Mouse (Mus musculus): ENCODE measurements at regions not wholly inside any gene's neighbourhood (a gene's known extent, or its start where the extent isn't known, plus 50 kb on each side); places are given as distances from the start of the nearest gene placed in this dataset.

GRCm38 (mm10) chr6:135563766-135564165 lies 201.4 kb downstream of the Emp1 start:
- DNase-seq (ENCODE audit: low spot score) (no peak), ATAC-seq (ENCODE audit: insufficient read depth, low FRiP score, low TSS enrichment) (no peak)
- Histone ChIP-seq H3K9me3 (ENCODE audit: control insufficient read depth, low read length) (no peaks in the 10 kb centered on the region), H3K9ac (ENCODE audit: low read length) (no peak overlapping the region), H3K4me2 (ENCODE audit: low read depth) (no peak overlapping the region), H3K27ac (ENCODE audit: low read depth, low read length) (no peak overlapping the region), H3K27me3 (ENCODE audit: control insufficient read depth, insufficient read depth, low read length) (no peaks in the 10 kb centered on the region), H3K4me1 (ENCODE audit: control insufficient read depth, insufficient read depth, low read length) (no peaks in the 10 kb centered on the region), H3K36me3 (ENCODE audit: control insufficient read depth, insufficient read depth, low read length) (no peaks in the 10 kb centered on the region), H3K4me3 (ENCODE audit: low read depth, low read length) (no peak overlapping the region)

- Histone ChIP-seq H3K27ac (ENCODE audit: low read depth, low read length) (no peak overlapping the region), H3K4me3 (ENCODE audit: low read depth, low read length) (no peak overlapping the region), H3K9me3 (ENCODE audit: control insufficient read depth, low read length) (no peaks in the 10 kb centered on the region), H3K36me3 (ENCODE audit: control insufficient read depth, insufficient read depth, low read length) (no peaks in the 10 kb centered on the region), H3K4me2 (ENCODE audit: low read depth) (no peak overlapping the region), H3K27me3 (ENCODE audit: control insufficient read depth, insufficient read depth, low read length) (no peaks in the 10 kb centered on the region), H3K4me1 (ENCODE audit: control insufficient read depth, insufficient read depth, low read length) (no peaks in the 10 kb centered on the region), H3K9ac (ENCODE audit: low read length) (no peak overlapping the region)
- no peak for DNase-seq (ENCODE audit: low spot score)
- ATAC-seq (ENCODE audit: insufficient read depth, low FRiP score, low TSS enrichment): no peak
- WGBS: 58% methylated on average over 1 of the region's 1 CpGs
Observed at GRCm38 (mm10) chr6:135569086-135569485, 206.7 kb downstream of the Emp1 start.

GRCm38 (mm10) chr6:135575294-135575693 lies 212.9 kb downstream of the Emp1 start:
- 84% methylated on average over 2 of the region's 2 CpGs for WGBS
- Histone ChIP-seq H3K27me3 (ENCODE audit: control insufficient read depth, insufficient read depth, low read length) (no peaks in the 10 kb centered on the region), H3K9ac (ENCODE audit: low read length) (no peak overlapping the region), H3K4me2 (ENCODE audit: low read depth) (no peak overlapping the region), H3K4me3 (ENCODE audit: low read depth, low read length) (no peak overlapping the region), H3K27ac (ENCODE audit: low read depth, low read length) (no peak overlapping the region), H3K36me3 (ENCODE audit: control insufficient read depth, insufficient read depth, low read length) (no peaks in the 10 kb centered on the region), H3K9me3 (ENCODE audit: control insufficient read depth, low read length) (no peaks in the 10 kb centered on the region), H3K4me1 (ENCODE audit: control insufficient read depth, insufficient read depth, low read length) (no peaks in the 10 kb centered on the region)
- ATAC-seq (ENCODE audit: insufficient read depth, low FRiP score, low TSS enrichment) (no peak), DNase-seq (ENCODE audit: low spot score) (no peak)

- Histone ChIP-seq H3K4me1 (ENCODE audit: control insufficient read depth, insufficient read depth, low read length) (no peaks in the 10 kb centered on the region), H3K4me3 (ENCODE audit: low read depth, low read length) (no peak overlapping the region), H3K9me3 (ENCODE audit: control insufficient read depth, low read length) (no peaks in the 10 kb centered on the region), H3K27me3 (ENCODE audit: control insufficient read depth, insufficient read depth, low read length) (no peaks in the 10 kb centered on the region), H3K9ac (ENCODE audit: low read length) (no peak overlapping the region), H3K36me3 (ENCODE audit: control insufficient read depth, insufficient read depth, low read length) (no peaks in the 10 kb centered on the region), H3K4me2 (ENCODE audit: low read depth) (no peak overlapping the region), H3K27ac (ENCODE audit: low read depth, low read length) (no peak overlapping the region)
- WGBS: 74% methylated on average over 8 of the region's 8 CpGs
- no peak for DNase-seq (ENCODE audit: low spot score)
- ATAC-seq (ENCODE audit: insufficient read depth, low FRiP score, low TSS enrichment): no peak
Observed at GRCm38 (mm10) chr6:135578728-135579127, 216.4 kb downstream of the Emp1 start.

GRCm38 (mm10) chr6:135582567-135582966 lies 220.2 kb downstream of the Emp1 start:
- DNase-seq (ENCODE audit: low spot score) (no peak), ATAC-seq (ENCODE audit: insufficient read depth, low FRiP score, low TSS enrichment) (no peak)
- Histone ChIP-seq H3K4me1 (ENCODE audit: control insufficient read depth, insufficient read depth, low read length) (no peaks in the 10 kb centered on the region), H3K9me3 (ENCODE audit: control insufficient read depth, low read length) (no peaks in the 10 kb centered on the region), H3K4me3 (ENCODE audit: low read depth, low read length) (no peak overlapping the region), H3K4me2 (ENCODE audit: low read depth) (no peak overlapping the region), H3K36me3 (ENCODE audit: control insufficient read depth, insufficient read depth, low read length) (no peaks in the 10 kb centered on the region), H3K27me3 (ENCODE audit: control insufficient read depth, insufficient read depth, low read length) (no peaks in the 10 kb centered on the region), H3K27ac (ENCODE audit: low read depth, low read length) (no peak overlapping the region), H3K9ac (ENCODE audit: low read length) (no peak overlapping the region)
- WGBS: 57% methylated on average over 2 of the region's 2 CpGs

GRCm38 (mm10) chr6:135584782-135585181 lies 222.4 kb downstream of the Emp1 start:
- no peaks in the 10 kb centered on the region for H3K36me3 ChIP-seq (ENCODE audit: control insufficient read depth, insufficient read depth, low read length)
- H3K27ac ChIP-seq (ENCODE audit: low read depth, low read length): no peak overlapping the region
- WGBS: 86% methylated on average over 2 of the region's 2 CpGs
- no peak overlapping the region for H3K9ac ChIP-seq (ENCODE audit: low read length)
- DNase-seq (ENCODE audit: low spot score) (no peak), ATAC-seq (ENCODE audit: insufficient read depth, low FRiP score, low TSS enrichment) (no peak)
- no peaks in the 10 kb centered on the region for H3K9me3 ChIP-seq (ENCODE audit: control insufficient read depth, low read length)
- no peak overlapping the region for H3K4me2 ChIP-seq (ENCODE audit: low read depth)
- H3K4me1 ChIP-seq (ENCODE audit: control insufficient read depth, insufficient read depth, low read length): no peaks in the 10 kb centered on the region
- no peak overlapping the region for H3K4me3 ChIP-seq (ENCODE audit: low read depth, low read length)
- H3K27me3 ChIP-seq (ENCODE audit: control insufficient read depth, insufficient read depth, low read length): no peaks in the 10 kb centered on the region

GRCm38 (mm10) chr6:135590084-135590483 lies 227.7 kb downstream of the Emp1 start:
- Histone ChIP-seq H3K9me3 (ENCODE audit: control insufficient read depth, low read length) (no peaks in the 10 kb centered on the region), H3K36me3 (ENCODE audit: control insufficient read depth, insufficient read depth, low read length) (no peaks in the 10 kb centered on the region), H3K27me3 (ENCODE audit: control insufficient read depth, insufficient read depth, low read length) (no peaks in the 10 kb centered on the region), H3K4me1 (ENCODE audit: control insufficient read depth, insufficient read depth, low read length) (no peaks in the 10 kb centered on the region), H3K27ac (ENCODE audit: low read depth, low read length) (no peak overlapping the region), H3K4me3 (ENCODE audit: low read depth, low read length) (no peak overlapping the region), H3K4me2 (ENCODE audit: low read depth) (no peak overlapping the region), H3K9ac (ENCODE audit: low read length) (no peak overlapping the region)
- DNase-seq (ENCODE audit: low spot score) (no peak), ATAC-seq (ENCODE audit: insufficient read depth, low FRiP score, low TSS enrichment) (no peak)

GRCm38 (mm10) chr6:135591085-135591484 lies 228.7 kb downstream of the Emp1 start:
- H3K4me3 ChIP-seq (ENCODE audit: low read depth, low read length): no peak overlapping the region
- no peak for DNase-seq (ENCODE audit: low spot score)
- no peak overlapping the region for H3K4me2 ChIP-seq (ENCODE audit: low read depth)
- no peaks in the 10 kb centered on the region for H3K9me3 ChIP-seq (ENCODE audit: control insufficient read depth, low read length)
- no peak overlapping the region for H3K9ac ChIP-seq (ENCODE audit: low read length)
- H3K36me3 ChIP-seq (ENCODE audit: control insufficient read depth, insufficient read depth, low read length): no peaks in the 10 kb centered on the region
- no peak for ATAC-seq (ENCODE audit: insufficient read depth, low FRiP score, low TSS enrichment)
- no peaks in the 10 kb centered on the region for H3K4me1 ChIP-seq (ENCODE audit: control insufficient read depth, insufficient read depth, low read length)
- H3K27ac ChIP-seq (ENCODE audit: low read depth, low read length): no peak overlapping the region
- H3K27me3 ChIP-seq (ENCODE audit: control insufficient read depth, insufficient read depth, low read length): no peaks in the 10 kb centered on the region
- WGBS: 91% methylated on average over 9 of the region's 9 CpGs

- Histone ChIP-seq H3K9me3 (ENCODE audit: control insufficient read depth, low read length) (no peaks in the 10 kb centered on the region), H3K27me3 (ENCODE audit: control insufficient read depth, insufficient read depth, low read length) (no peaks in the 10 kb centered on the region), H3K4me1 (ENCODE audit: control insufficient read depth, insufficient read depth, low read length) (no peaks in the 10 kb centered on the region), H3K9ac (ENCODE audit: low read length) (no peak overlapping the region), H3K36me3 (ENCODE audit: control insufficient read depth, insufficient read depth, low read length) (no peaks in the 10 kb centered on the region), H3K27ac (ENCODE audit: low read depth, low read length) (no peak overlapping the region), H3K4me3 (ENCODE audit: low read depth, low read length) (no peak overlapping the region), H3K4me2 (ENCODE audit: low read depth) (no peak overlapping the region)
- ATAC-seq (ENCODE audit: insufficient read depth, low FRiP score, low TSS enrichment) (no peak), DNase-seq (ENCODE audit: low spot score) (no peak)
- 97% methylated on average over 4 of the region's 4 CpGs for WGBS
Observed at GRCm38 (mm10) chr6:135596358-135596757, 234.0 kb downstream of the Emp1 start.
